Mouse (Mus musculus): ENCODE data around the gene Tmem25. TPM values are rescaled to one million over a fixed set of nuclear protein-coding genes. Genes with fewer than 3 reads are reported as not detected.

Gene Tmem25
- polyA plus RNA-seq, 1 experiment from 2014 or later = 3.2 TPM

DNA sequence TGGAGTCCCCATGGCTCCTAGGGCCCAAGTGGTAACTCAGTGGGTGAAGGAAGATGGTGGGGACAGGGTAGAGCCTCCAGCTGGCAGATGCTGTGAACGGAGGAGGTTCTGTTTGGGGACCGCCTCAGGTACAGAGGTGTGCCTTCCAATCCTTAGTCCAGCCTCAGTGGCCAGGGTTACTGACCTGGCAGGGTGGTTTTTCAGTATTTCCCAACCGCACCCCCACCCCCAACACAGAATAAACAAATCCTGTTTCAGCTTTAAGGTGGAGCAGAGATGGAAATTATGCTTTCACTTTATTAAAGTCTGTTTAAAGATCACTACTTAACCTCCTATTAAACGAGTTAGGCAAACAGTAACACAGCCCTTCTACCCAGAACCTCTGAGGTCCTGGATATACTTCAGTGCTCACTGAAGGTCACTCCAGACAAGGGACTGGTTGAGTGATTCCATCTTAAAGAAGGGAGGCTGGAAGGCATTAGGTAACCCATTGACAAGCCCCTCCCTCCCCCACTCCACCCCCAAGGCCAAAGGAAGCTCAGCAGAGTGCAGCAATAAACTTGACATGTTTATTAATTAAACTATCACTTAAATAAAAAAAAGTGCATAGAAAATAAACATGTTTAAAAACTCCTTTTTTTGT is 3.8 kb upstream of the Tmem25 start, which contains the start of gene Ttc36:
Gene Ttc36, minus strand, starts transcription at position 265 of the 643 bp plus-strand sequence.
- Histone ChIP-seq H3K4me3 (ENCODE audit: low read depth, low read length) (no peak within 1 kb of the TSS), H3K27me3 (ENCODE audit: control insufficient read depth, insufficient read depth, low read length) (no peaks in the 10 kb centered on the region), H3K4me2 (replicated peaks; ENCODE audit: low read depth, low read length) (no peak within 1 kb of the TSS), H3K4me1 (ENCODE audit: control insufficient read depth, insufficient read depth, low read length) (no peaks in the 10 kb centered on the region), H3K27ac (ENCODE audit: low read length) (no peak within 1 kb of the TSS), H3K36me3 (ENCODE audit: control insufficient read depth, insufficient read depth, low read length) (peaks cover 30% of the 10 kb centered on the region), H3K9ac (replicated peaks; ENCODE audit: low read depth, low read length) (no peak within 1 kb of the TSS), H3K9me3 (ENCODE audit: control insufficient read depth, low read depth, low read length) (no peaks in the 10 kb centered on the region)
- WGBS = 57% methylated on average over 4 of the region's 4 CpGs
- ATAC-seq (ENCODE audit: insufficient number of reproducible peaks, insufficient read depth, low FRiP score, low read depth) = no peak

- no peaks in the 10 kb centered on the region for H3K4me1 ChIP-seq (ENCODE audit: control insufficient read depth, insufficient read depth, low read length)
- H3K27me3 ChIP-seq (ENCODE audit: control insufficient read depth, insufficient read depth, low read length) = no peaks in the 10 kb centered on the region
- H3K4me3 ChIP-seq (ENCODE audit: low read depth, low read length) = no peak overlapping the region
- no peak overlapping the region for H3K27ac ChIP-seq (ENCODE audit: low read length)
- H3K9me3 ChIP-seq (ENCODE audit: control insufficient read depth, low read depth, low read length) = no peaks in the 10 kb centered on the region
- H3K36me3 ChIP-seq (ENCODE audit: control insufficient read depth, insufficient read depth, low read length) = peaks cover 17% of the 10 kb centered on the region
- H3K9ac ChIP-seq (replicated peaks; ENCODE audit: low read depth, low read length) = no peak overlapping the region
- WGBS = 69% methylated on average over 6 of the region's 6 CpGs
- ATAC-seq (ENCODE audit: insufficient number of reproducible peaks, insufficient read depth, low FRiP score, low read depth) = no peak
- no peak overlapping the region for H3K4me2 ChIP-seq (replicated peaks; ENCODE audit: low read depth, low read length)
Measured at GRCm38 (mm10) chr9:44801669-44802068, 2.6 kb upstream of the Tmem25 start.

- H3K9ac ChIP-seq (replicated peaks; ENCODE audit: low read depth, low read length) = no peak overlapping the region
- no peak for ATAC-seq (ENCODE audit: insufficient number of reproducible peaks, insufficient read depth, low FRiP score, low read depth)
- peak overlapping the region; percentile 47 for H3K4me3 ChIP-seq (ENCODE audit: low read depth, low read length)
- H3K4me2 ChIP-seq (replicated peaks; ENCODE audit: low read depth, low read length) = peak overlapping the region; percentile 86
- no peaks in the 10 kb centered on the region for H3K27me3 ChIP-seq (ENCODE audit: control insufficient read depth, insufficient read depth, low read length)
- no peaks in the 10 kb centered on the region for H3K4me1 ChIP-seq (ENCODE audit: control insufficient read depth, insufficient read depth, low read length)
- WGBS = 39% methylated on average over 9 of the region's 9 CpGs
- no peaks in the 10 kb centered on the region for H3K9me3 ChIP-seq (ENCODE audit: control insufficient read depth, low read depth, low read length)
- peak overlapping the region; percentile 6; the same call in 1 of the 2 replicates for H3K27ac ChIP-seq (ENCODE audit: low read length)
- peaks cover 2% of the 10 kb centered on the region for H3K36me3 ChIP-seq (ENCODE audit: control insufficient read depth, insufficient read depth, low read length)
Measured at GRCm38 (mm10) chr9:44799958-44800324, 834 bp upstream of the Tmem25 start.

- WGBS = 38% methylated on average over 7 of the region's 7 CpGs
- Histone ChIP-seq H3K4me1 (ENCODE audit: control insufficient read depth, insufficient read depth, low read length) (no peaks in the 10 kb centered on the region), H3K9ac (replicated peaks; ENCODE audit: low read depth, low read length) (no peak overlapping the region), H3K4me2 (replicated peaks; ENCODE audit: low read depth, low read length) (peak overlapping the region; percentile 86), H3K36me3 (ENCODE audit: control insufficient read depth, insufficient read depth, low read length) (no peaks in the 10 kb centered on the region), H3K27me3 (ENCODE audit: control insufficient read depth, insufficient read depth, low read length) (no peaks in the 10 kb centered on the region), H3K9me3 (ENCODE audit: control insufficient read depth, low read depth, low read length) (no peaks in the 10 kb centered on the region), H3K4me3 (ENCODE audit: low read depth, low read length) (no peak overlapping the region), H3K27ac (ENCODE audit: low read length) (no peak overlapping the region)
- no peak for ATAC-seq (ENCODE audit: insufficient number of reproducible peaks, insufficient read depth, low FRiP score, low read depth)
Measured at GRCm38 (mm10) chr9:44798298-44798697, 809 bp downstream of the Tmem25 start.

- Histone ChIP-seq H3K4me3 (ENCODE audit: low read depth, low read length) (no peak overlapping the region), H3K4me1 (ENCODE audit: control insufficient read depth, insufficient read depth, low read length) (no peaks in the 10 kb centered on the region), H3K27ac (ENCODE audit: low read length) (no peak overlapping the region), H3K9me3 (ENCODE audit: control insufficient read depth, low read depth, low read length) (no peaks in the 10 kb centered on the region), H3K4me2 (replicated peaks; ENCODE audit: low read depth, low read length) (no peak overlapping the region), H3K9ac (replicated peaks; ENCODE audit: low read depth, low read length) (no peak overlapping the region), H3K27me3 (ENCODE audit: control insufficient read depth, insufficient read depth, low read length) (no peaks in the 10 kb centered on the region), H3K36me3 (ENCODE audit: control insufficient read depth, insufficient read depth, low read length) (peaks cover 34% of the 10 kb centered on the region)
- 81% methylated on average over 9 of the region's 9 CpGs for WGBS
- ATAC-seq (ENCODE audit: insufficient number of reproducible peaks, insufficient read depth, low FRiP score, low read depth) = no peak
Measured at GRCm38 (mm10) chr9:44792842-44793241, 6.3 kb downstream of the Tmem25 start.

DNA sequence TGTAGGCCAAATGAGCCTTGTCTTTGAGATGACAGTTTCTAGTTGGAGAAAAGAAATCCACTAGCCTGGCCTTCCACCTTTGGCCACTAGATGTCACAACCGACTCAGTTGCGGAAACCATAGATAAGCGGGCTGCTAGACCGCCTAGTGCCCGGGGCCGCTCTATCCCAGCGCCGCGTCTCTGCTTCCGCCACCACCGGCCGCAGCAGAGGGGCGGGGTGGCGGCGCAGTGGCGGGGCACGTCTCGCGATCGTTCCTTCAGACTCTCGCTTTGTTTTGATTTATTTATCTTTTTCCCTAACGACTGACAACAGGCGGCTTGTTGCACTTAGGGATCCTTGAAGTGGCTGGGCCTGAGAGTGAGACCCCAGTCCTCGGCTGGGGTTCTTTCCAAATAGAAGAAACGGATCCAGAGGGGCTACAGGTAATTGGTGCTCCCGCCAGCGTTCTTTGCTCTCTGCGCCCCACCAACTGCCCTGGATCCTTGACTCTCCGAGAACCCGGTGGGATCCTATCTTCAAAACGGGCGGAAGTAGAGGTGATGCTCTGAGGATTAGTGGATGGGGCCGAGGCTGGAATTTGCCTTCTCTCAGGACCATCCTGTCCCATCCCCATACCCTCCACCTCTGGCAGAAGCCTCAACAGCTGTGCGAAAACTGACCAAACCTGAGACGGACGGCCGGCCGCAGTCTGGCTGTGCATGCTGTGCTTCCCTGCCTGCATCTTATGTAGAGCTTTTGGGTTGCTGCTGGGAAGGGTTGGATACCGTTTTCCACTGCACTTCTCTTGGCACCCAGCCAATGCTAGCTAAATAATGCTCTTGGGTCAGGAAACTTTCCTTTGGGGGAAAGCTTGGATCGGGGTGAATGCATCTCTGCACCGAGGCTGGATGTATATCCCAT is 26.1 kb downstream of the Tmem25 start:
- H3K27ac ChIP-seq (ENCODE audit: low read length) = peak overlapping the region; percentile 82
- H3K27me3 ChIP-seq (ENCODE audit: control insufficient read depth, insufficient read depth, low read length) = no peaks in the 10 kb centered on the region
- 0 out of 2 replicates have a peak, but pooled peaks cover 3% of the 10 kb centered on the region for H3K4me1 ChIP-seq (ENCODE audit: control insufficient read depth, insufficient read depth, low read length)
- ATAC-seq (ENCODE audit: insufficient number of reproducible peaks, insufficient read depth, low FRiP score, low read depth) = peak; percentile 100
- WGBS = under 1% methylated on average over 41 of the region's 41 CpGs
- H3K9ac ChIP-seq (replicated peaks; ENCODE audit: low read depth, low read length) = peak overlapping the region; percentile 64
- H3K4me2 ChIP-seq (replicated peaks; ENCODE audit: low read depth, low read length) = peak overlapping the region; percentile 73
- H3K9me3 ChIP-seq (ENCODE audit: control insufficient read depth, low read depth, low read length) = no peaks in the 10 kb centered on the region
- peak overlapping the region; percentile 67 for H3K4me3 ChIP-seq (ENCODE audit: low read depth, low read length)
- peaks cover 11% of the 10 kb centered on the region; the same call in 1 of the 2 replicates for H3K36me3 ChIP-seq (ENCODE audit: control insufficient read depth, insufficient read depth, low read length)

DNA sequence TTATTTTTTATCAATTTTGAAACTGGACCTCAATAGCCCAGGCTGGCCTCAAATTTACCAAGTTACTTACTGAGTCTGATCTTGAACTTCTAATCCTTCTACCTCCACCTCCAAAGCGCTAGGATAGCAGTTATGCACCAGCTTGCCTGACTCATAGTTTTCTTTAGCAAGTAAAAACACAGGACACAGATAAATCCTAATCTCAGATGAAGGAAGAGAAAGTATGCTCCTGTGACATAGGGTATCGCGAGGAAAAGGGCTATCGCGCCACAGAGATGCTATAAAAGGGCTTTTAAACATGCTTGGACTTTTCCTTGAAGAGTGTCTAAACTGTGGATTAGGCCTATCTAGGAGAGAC is 26.7 kb downstream of the Tmem25 start:
- H3K4me2 ChIP-seq (replicated peaks; ENCODE audit: low read depth, low read length) = no peak overlapping the region
- no peaks in the 10 kb centered on the region for H3K9me3 ChIP-seq (ENCODE audit: control insufficient read depth, low read depth, low read length)
- peak overlapping the region; percentile 76 for H3K27ac ChIP-seq (ENCODE audit: low read length)
- H3K27me3 ChIP-seq (ENCODE audit: control insufficient read depth, insufficient read depth, low read length) = no peaks in the 10 kb centered on the region
- H3K9ac ChIP-seq (replicated peaks; ENCODE audit: low read depth, low read length) = no peak overlapping the region
- ATAC-seq (ENCODE audit: insufficient number of reproducible peaks, insufficient read depth, low FRiP score, low read depth) = no peak
- peaks cover 11% of the 10 kb centered on the region; the same call in 1 of the 2 replicates for H3K36me3 ChIP-seq (ENCODE audit: control insufficient read depth, insufficient read depth, low read length)
- H3K4me3 ChIP-seq (ENCODE audit: low read depth, low read length) = no peak overlapping the region
- 0 out of 2 replicates have a peak, but pooled peaks cover 3% of the 10 kb centered on the region for H3K4me1 ChIP-seq (ENCODE audit: control insufficient read depth, insufficient read depth, low read length)
- 26% methylated on average over 5 of the region's 5 CpGs for WGBS

DNA sequence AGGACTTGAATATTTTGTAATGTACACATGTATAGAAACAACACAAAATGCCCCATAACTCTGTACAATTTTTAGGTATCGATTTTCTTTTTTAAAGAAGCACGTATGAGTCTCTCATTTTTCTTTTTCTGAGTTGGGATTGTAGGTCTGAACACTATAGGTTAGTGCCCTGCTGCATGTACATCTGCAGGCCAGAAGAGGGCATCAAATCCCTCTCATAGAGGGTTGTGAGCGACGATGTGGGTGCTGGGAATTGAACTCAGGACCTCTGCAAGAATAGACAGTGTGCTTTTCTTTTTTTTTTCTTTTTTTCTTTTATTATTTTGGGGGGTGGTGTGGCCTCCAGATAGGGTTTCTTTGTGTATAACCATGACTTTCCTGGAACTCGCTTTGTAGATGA is 27.7 kb downstream of the Tmem25 start:
- 84% methylated on average over 5 of the region's 5 CpGs for WGBS
- H3K9me3 ChIP-seq (ENCODE audit: control insufficient read depth, low read depth, low read length) = no peaks in the 10 kb centered on the region
- H3K4me2 ChIP-seq (replicated peaks; ENCODE audit: low read depth, low read length) = no peak overlapping the region
- no peak overlapping the region for H3K4me3 ChIP-seq (ENCODE audit: low read depth, low read length)
- no peak for ATAC-seq (ENCODE audit: insufficient number of reproducible peaks, insufficient read depth, low FRiP score, low read depth)
- H3K27me3 ChIP-seq (ENCODE audit: control insufficient read depth, insufficient read depth, low read length) = no peaks in the 10 kb centered on the region
- peaks cover 11% of the 10 kb centered on the region; the same call in 1 of the 2 replicates for H3K36me3 ChIP-seq (ENCODE audit: control insufficient read depth, insufficient read depth, low read length)
- no peak overlapping the region for H3K9ac ChIP-seq (replicated peaks; ENCODE audit: low read depth, low read length)
- H3K27ac ChIP-seq (ENCODE audit: low read length) = no peak overlapping the region
- peaks cover 3% of the 10 kb centered on the region; the same call in 1 of the 2 replicates for H3K4me1 ChIP-seq (ENCODE audit: control insufficient read depth, insufficient read depth, low read length)

Data from stomach, embryonic 14.5 days (tissue).